Mouse (Mus musculus) stomach, postnatal 0 days (tissue): ENCODE results near the gene Tekt1. TPM values are rescaled to one million over a fixed set of nuclear protein-coding genes. Genes with fewer than 3 reads are reported as not detected.

ENCODE experiments used
- ATAC-seq: fragments of 200-750 bp; cut with Nextera tagmentation; 2 replicates; pipeline ENCODE4 v1.8.0; 2017; ENCODE audit not compliant: low FRiP score, low TSS enrichment
- DNase-seq: peaks from one replicate; pipeline ENCODE4 v3.0.0-alpha.2; 2016; ENCODE audit warnings: low spot score
- H3K27ac ChIP-seq: fragments of 300-500 bp; sonication (generic); replicated peaks from 2 replicates; pipeline ENCODE4 v1.5.1; 2014; ENCODE audit warnings: mild to moderate bottlenecking, control low read depth
- H3K27me3 ChIP-seq: fragments of 300-500 bp; sonication (generic); 2 replicates; pipeline ENCODE4 v1.6.1; 2014; ENCODE audit warnings: low read length; ENCODE audit not compliant: control insufficient read depth, insufficient read depth
- H3K36me3 ChIP-seq: fragments of 300-500 bp; sonication (generic); 2 replicates; pipeline ENCODE4 v1.6.1; 2014; ENCODE audit warnings: low read length, mixed read lengths; ENCODE audit not compliant: control insufficient read depth, insufficient read depth
- H3K4me1 ChIP-seq: fragments of 300-500 bp; sonication (generic); replicated peaks from 2 replicates; pipeline ENCODE4 v1.6.1; 2014; ENCODE audit warnings: antibody characterized with exemption; ENCODE audit not compliant: control insufficient read depth, insufficient read depth
- H3K4me2 ChIP-seq: fragments of 300-500 bp; sonication (generic); replicated peaks from 2 replicates; pipeline ENCODE4 v1.6.1; 2014; ENCODE audit warnings: low read depth, mild to moderate bottlenecking, control low read depth, moderate library complexity
- H3K4me3 ChIP-seq: fragments of 300-500 bp; sonication (generic); 2 replicates; pipeline ENCODE4 v1.5.1; 2014; ENCODE audit warnings: low read depth, low read length, control low read depth
- H3K9ac ChIP-seq: fragments of 300-500 bp; sonication (generic); 2 replicates; pipeline ENCODE4 v1.6.1; 2014; ENCODE audit warnings: mild to moderate bottlenecking, low read length, control low read depth, mixed read lengths
- H3K9me3 ChIP-seq: fragments of 300-500 bp; sonication (generic); 2 replicates; pipeline ENCODE4 v1.6.1; 2016; ENCODE audit warnings: low read length; ENCODE audit not compliant: control insufficient read depth
- CTCF ChIP-seq: IDR thresholded peaks from 2 replicates; pipeline ENCODE4 v1.5.1; 2016; ENCODE audit warnings: antibody characterized with exemption, low read depth, mild to moderate bottlenecking, moderate library complexity
- EP300 ChIP-seq: optimal IDR thresholded peaks from 2 replicates; pipeline ENCODE3; 2016; ENCODE audit warnings: antibody characterized with exemption
- WGBS: fragments of 180-500 bp; shearing (Covaris S2); extraction: QIAGEN DNeasy Blood & Tissue Kit; methylation state at CpG from one replicate; pipeline ENCODE4 v1.1.7; 2014; 5-methylcytosine and 5-hydroxymethylcytosine counted together
- polyA plus RNA-seq: library from polyadenylated mRNA; unstranded; fragments of >200 nt; fragmentation: Nextera tagmentation; extraction: Ambion mirVana; gene quantifications from 2 replicates; pipeline ENCODE4 v1.2.1, GENCODE M21; 2015

Tekt1 gene
- polyA plus RNA-seq, 1 experiment from 2014 or later, result not detected

DNA sequence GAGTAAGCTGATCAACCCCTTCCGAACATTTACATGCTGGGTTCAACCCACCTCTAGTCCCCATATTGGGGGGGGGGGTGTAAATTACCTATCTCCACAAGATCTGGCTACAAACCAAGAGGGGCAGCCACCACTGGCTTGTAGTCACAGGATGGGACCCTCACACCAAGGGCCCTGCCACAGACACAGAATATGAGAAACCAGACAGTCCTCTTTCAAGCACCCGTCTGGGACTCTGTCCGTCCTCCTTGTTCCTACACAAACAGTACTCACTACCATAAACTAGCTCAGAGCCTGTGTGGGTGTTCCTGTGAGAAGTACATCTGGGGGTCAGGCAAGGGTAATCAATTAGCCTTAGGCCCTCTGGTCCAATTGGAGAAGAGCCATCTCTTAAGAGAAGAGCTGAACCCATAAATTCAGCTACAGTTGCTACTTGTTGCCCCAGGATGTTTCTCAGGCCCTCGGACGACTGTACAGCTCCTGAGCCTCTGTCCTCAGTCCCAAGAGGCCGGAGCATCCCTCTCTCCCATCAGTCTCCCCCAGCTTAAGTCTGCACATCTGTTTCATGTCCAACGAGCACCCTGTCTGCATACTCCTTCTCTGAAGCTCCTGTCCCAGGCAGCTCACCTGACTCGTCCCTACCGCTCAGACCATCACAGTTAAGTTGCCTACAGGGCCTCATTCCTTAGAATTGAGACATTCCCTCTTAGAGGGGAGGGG, 46.4 kb upstream of the Tekt1 start:
- Histone ChIP-seq H3K9me3 (no peaks in the 10 kb centered on the region), H3K27ac (no peak overlapping the region), H3K36me3 (no peaks in the 10 kb centered on the region), H3K4me3 (no peak overlapping the region), H3K27me3 (no peaks in the 10 kb centered on the region), H3K4me2 (peak overlapping the region; percentile 29), H3K4me1 (peaks cover 3% of the 10 kb centered on the region), H3K9ac (no peak overlapping the region)
- TF ChIP-seq CTCF (no peak), EP300 (no peak)
- ATAC-seq (no peak), DNase-seq (no peak)
- 53% methylated on average over 9 of the region's 9 CpGs for WGBS

DNA sequence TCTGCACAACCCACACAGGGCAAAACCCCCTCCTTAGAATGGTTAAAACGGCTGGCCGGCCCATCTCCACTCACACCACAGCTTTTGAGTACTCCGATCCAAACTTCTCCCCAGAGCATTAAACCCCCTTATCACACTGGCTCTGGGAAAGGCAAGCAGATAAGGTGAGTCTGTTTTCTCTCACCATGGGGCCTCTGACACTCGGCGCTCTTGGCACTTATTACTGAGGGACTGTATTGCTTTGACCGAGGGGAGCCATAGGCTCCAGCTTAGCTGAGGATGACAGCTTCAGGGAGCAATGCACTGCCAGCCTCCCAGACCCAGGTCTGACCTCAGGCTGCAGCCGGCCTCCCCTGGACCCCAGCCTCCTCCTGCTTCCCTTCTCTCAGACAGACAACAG, 45.3 kb upstream of the Tekt1 start:
- ATAC-seq, result no peak
- H3K27me3 ChIP-seq, result no peaks in the 10 kb centered on the region
- no peak overlapping the region for H3K4me3 ChIP-seq
- WGBS, result 33% methylated on average over 7 of the region's 7 CpGs
- H3K4me2 ChIP-seq, result peak overlapping the region; percentile 31
- no peaks in the 10 kb centered on the region; the same call in 1 of the 2 replicates for H3K36me3 ChIP-seq
- no peaks in the 10 kb centered on the region for H3K9me3 ChIP-seq
- DNase-seq, result no peak
- H3K4me1 ChIP-seq, result peaks cover 3% of the 10 kb centered on the region
- TF ChIP-seq EP300 (no peak), CTCF (no peak)
- H3K9ac ChIP-seq, result no peak overlapping the region; the same call in 1 of the 2 replicates
- H3K27ac ChIP-seq, result 0 out of 2 replicates have a peak overlapping the region, but pooled peaks have one; percentile 13

DNA sequence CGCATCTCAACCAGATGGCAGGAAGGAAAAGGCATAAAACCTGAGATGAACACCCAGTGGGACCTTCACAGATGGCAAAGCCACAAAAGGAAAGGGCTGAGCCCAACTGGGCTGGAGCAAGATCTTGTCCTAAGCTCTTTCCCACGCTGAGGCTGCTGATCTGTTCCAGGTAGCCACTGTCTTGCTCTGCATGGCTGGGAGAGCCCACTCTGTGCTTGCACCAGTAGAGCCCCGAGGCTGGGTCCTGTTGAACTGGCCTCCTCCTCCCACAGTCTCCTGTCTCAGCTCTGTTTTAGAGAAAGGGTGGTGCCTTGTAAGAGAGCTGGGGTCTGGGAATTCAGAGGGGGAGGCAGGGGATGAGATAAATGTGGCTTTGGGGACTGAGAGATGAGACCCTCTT, 44.8 kb upstream of the Tekt1 start:
- no peak for TF ChIP-seq EP300
- no peak for TF ChIP-seq CTCF
- H3K9ac ChIP-seq, result no peak overlapping the region
- H3K36me3 ChIP-seq, result no peaks in the 10 kb centered on the region; the same call in 1 of the 2 replicates
- WGBS, result 34% methylated on average over 3 of the region's 3 CpGs
- H3K27me3 ChIP-seq, result no peaks in the 10 kb centered on the region
- H3K4me1 ChIP-seq, result peaks cover 3% of the 10 kb centered on the region
- peak overlapping the region; percentile 31; the same call in 1 of the 2 replicates for H3K4me2 ChIP-seq
- H3K9me3 ChIP-seq, result no peaks in the 10 kb centered on the region
- H3K4me3 ChIP-seq, result no peak overlapping the region
- ATAC-seq (no peak), DNase-seq (peak; percentile 21)
- H3K27ac ChIP-seq, result peak overlapping the region; percentile 53; the same call in 1 of the 2 replicates

- Histone ChIP-seq H3K4me2 (0 out of 2 replicates have a peak overlapping the region, but pooled peaks have one; percentile 11), H3K36me3 (no peaks in the 10 kb centered on the region; the same call in none of the 2 replicates), H3K27me3 (no peaks in the 10 kb centered on the region), H3K27ac (peak overlapping the region; percentile 53), H3K9me3 (no peaks in the 10 kb centered on the region), H3K4me3 (no peak overlapping the region), H3K9ac (no peak overlapping the region), H3K4me1 (peaks cover 3% of the 10 kb centered on the region)
- TF ChIP-seq CTCF (no peak), EP300 (no peak)
- ATAC-seq, result no peak
- DNase-seq, result peak; percentile 28
- WGBS, result 55% methylated on average over 8 of the region's 8 CpGs
Observed at GRCm38 (mm10) chr11:72406079-72406675, 43.9 kb upstream of the Tekt1 start.

GRCm38 (mm10) chr11:72405532-72405931, 43.3 kb upstream of the Tekt1 start:
- no peak for TF ChIP-seq CTCF
- TF ChIP-seq EP300, result no peak
- H3K36me3 ChIP-seq, result no peaks in the 10 kb centered on the region; the same call in none of the 2 replicates
- no peaks in the 10 kb centered on the region for H3K27me3 ChIP-seq
- DNase-seq (no peak), ATAC-seq (no peak)
- H3K4me3 ChIP-seq, result no peak overlapping the region
- H3K4me2 ChIP-seq, result no peak overlapping the region
- H3K9me3 ChIP-seq, result no peaks in the 10 kb centered on the region
- H3K4me1 ChIP-seq, result peaks cover 3% of the 10 kb centered on the region
- no peak overlapping the region for H3K27ac ChIP-seq
- no peak overlapping the region for H3K9ac ChIP-seq
- 56% methylated on average over 4 of the region's 4 CpGs for WGBS

DNA sequence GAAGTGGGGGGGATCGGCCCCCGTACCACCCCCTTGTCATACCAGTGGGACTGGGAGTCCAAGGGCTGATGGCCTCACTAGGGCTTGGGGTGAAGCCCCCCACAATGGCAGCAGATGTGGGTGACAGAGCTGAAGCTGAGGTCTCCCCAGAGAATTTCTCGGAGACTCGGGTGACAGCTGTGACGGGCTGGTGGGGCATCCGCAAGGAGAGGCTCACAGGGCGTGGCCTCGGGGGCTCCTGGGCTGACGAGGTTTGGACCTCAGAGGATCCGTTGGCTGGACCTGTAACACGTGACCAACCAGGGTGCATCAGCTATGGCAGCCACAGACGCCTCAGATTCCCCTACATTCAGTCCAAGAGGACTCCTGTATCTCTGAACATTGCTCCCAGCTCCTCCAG, 40.7 kb upstream of the Tekt1 start:
- Histone ChIP-seq H3K27me3 (no peaks in the 10 kb centered on the region), H3K4me2 (no peak overlapping the region), H3K4me1 (peaks cover 3% of the 10 kb centered on the region), H3K36me3 (no peaks in the 10 kb centered on the region; the same call in none of the 2 replicates), H3K9me3 (no peaks in the 10 kb centered on the region), H3K27ac (no peak overlapping the region), H3K4me3 (no peak overlapping the region), H3K9ac (no peak overlapping the region)
- 85% methylated on average over 12 of the region's 12 CpGs for WGBS
- no peak for ATAC-seq
- TF ChIP-seq EP300 (no peak), CTCF (no peak)
- DNase-seq, result no peak
